Mouse (Mus musculus): ENCODE measurements around the gene Shprh. TPM values are rescaled to one million over a fixed set of nuclear protein-coding genes. Genes with fewer than 3 reads are reported as not detected.
"Not testable (repeated sequence)": the region's sequence is repeated elsewhere in the genome, so short reads cannot be mapped to it uniquely, and the experiment has no call there.

Gene Shprh
- polyA plus RNA-seq, 1 experiment from 2014 or later = 34.4 TPM

GRCm38 (mm10) chr10:11253581-11253980, 104.4 kb downstream of the Shprh start:
- H3K9me3 ChIP-seq; H3K27ac ChIP-seq; ATAC-seq (ENCODE audit: low FRiP score); H3K27me3 ChIP-seq; H3K4me3 ChIP-seq (replicated peaks); H3K4me1 ChIP-seq; H3K36me3 ChIP-seq (replicated peaks); H3K4me2 ChIP-seq; H3K9ac ChIP-seq: not testable (repeated sequence)
- 90% methylated on average over 4 of the region's 4 CpGs for WGBS

- Histone ChIP-seq H3K9ac (no peak overlapping the region), H3K27me3 (no peaks in the 10 kb centered on the region), H3K4me3 (replicated peaks) (no peak overlapping the region), H3K4me1 (no peaks in the 10 kb centered on the region), H3K4me2 (no peak overlapping the region), H3K27ac (no peak overlapping the region), H3K9me3 (no peaks in the 10 kb centered on the region), H3K36me3 (replicated peaks) (no peaks in the 10 kb centered on the region)
- no peak for ATAC-seq (ENCODE audit: low FRiP score)
These were observed 110.9 kb downstream of the Shprh start for GRCm38 (mm10) chr10:11260119-11260518.

GRCm38 (mm10) chr10:11262292-11262691, 113.1 kb downstream of the Shprh start:
- not testable (repeated sequence) for ATAC-seq (ENCODE audit: low FRiP score)

GRCm38 (mm10) chr10:11263795-11264194, 114.6 kb downstream of the Shprh start:
- WGBS = 89% methylated on average over 2 of the region's 2 CpGs
- H3K9me3 ChIP-seq; ATAC-seq (ENCODE audit: low FRiP score); H3K9ac ChIP-seq; H3K4me2 ChIP-seq; H3K36me3 ChIP-seq (replicated peaks); H3K27ac ChIP-seq; H3K27me3 ChIP-seq; H3K4me3 ChIP-seq (replicated peaks); H3K4me1 ChIP-seq: not testable (repeated sequence)

More at GRCm38 (mm10) chr10:11262292-11262691, 113.1 kb downstream of the Shprh start:
- not testable (repeated sequence) for H3K9me3 ChIP-seq; H3K4me1 ChIP-seq; H3K27me3 ChIP-seq; H3K4me2 ChIP-seq; H3K36me3 ChIP-seq (replicated peaks); H3K4me3 ChIP-seq (replicated peaks); H3K9ac ChIP-seq; H3K27ac ChIP-seq
- WGBS = 83% methylated on average over 2 of the region's 2 CpGs

Other genes with a start within 250 kb of the Shprh start
- 2.4 TPM in 2 replicates for gene Grm1, start 67.1 kb upstream of the Shprh start, polyA plus RNA-seq (2016; fragmentation: Nextera tagmentation; extraction: Ambion mirVana)
- 43.7 and 46.6 TPM in 2 replicates for gene Fbxo30, start 131.9 kb downstream of the Shprh start, polyA plus RNA-seq (2016; fragmentation: Nextera tagmentation; extraction: Ambion mirVana)
- 0.68 and 1.7 TPM in 2 replicates for gene Epm2a, start 194.0 kb downstream of the Shprh start, polyA plus RNA-seq (2016; fragmentation: Nextera tagmentation; extraction: Ambion mirVana)

All from forebrain, embryonic 12.5 days (tissue).